Mouse (Mus musculus) adrenal gland, postnatal 36 days (tissue): Measurements from ENCODE around the gene Guca2a. TPM values are rescaled to one million over a fixed set of nuclear protein-coding genes. Genes with fewer than 3 reads are reported as not detected.

ENCODE experiments used
- total RNA-seq, 2 experiments: library from RNA; stranded (reverse); gene quantifications; 2 replicates each; pipeline ENCODE4 v1.2.3; 2021

Gene Guca2a
- total RNA-seq, 2 experiments from 2014 or later, result not detected

Other genes with a start within 250 kb of the Guca2a start
- gene Ccdc30, start 222.2 kb upstream of the Guca2a start, total RNA-seq, result 10 to 100 TPM; 14.5 to 16.9 TPM
- gene Ppcs, start 215.3 kb upstream of the Guca2a start, total RNA-seq, result 10 to 100 TPM; 38.0 to 41.7 TPM
- 1 to 10 TPM; 3.1 to 4.0 TPM for gene Zmynd12, start 214.9 kb upstream of the Guca2a start, total RNA-seq
- under 1 TPM; 0.17 to 0.40 TPM for gene Rimkla, start 145.1 kb upstream of the Guca2a start, total RNA-seq
- gene Foxj3, start 100.7 kb upstream of the Guca2a start, total RNA-seq, result 10 to 100 TPM; 41.6 to 41.9 TPM
- 10 to 100 TPM in 1 of 2 experiments, 1 to 10 TPM in 1; 8.2 to 11.6 TPM for gene Frg2f1, start 98.2 kb upstream of the Guca2a start, total RNA-seq
- not detected for gene Guca2b, start 21.2 kb downstream of the Guca2a start, total RNA-seq
- gene Hivep3, start 96.1 kb downstream of the Guca2a start, total RNA-seq, result 10 to 100 TPM in 1 of 2 experiments, 1 to 10 TPM in 1; 7.8 to 10.1 TPM